Mouse (Mus musculus) left cerebral cortex, postnatal 10 days (tissue): ENCODE results near the gene Chst2. TPM values are rescaled to one million over a fixed set of nuclear protein-coding genes. Genes with fewer than 3 reads are reported as not detected.

Experiments
- DNase-seq, 2 experiments: peaks; one replicate each; pipeline ENCODE4 v3.0.0; 2021 to 2022; ENCODE audit warnings: low spot score in 2 of 2, mixed read lengths in 1 of 2; ENCODE audit errors: extremely low spot score in 1 of 2
- intact Hi-C: fragments of 180-260 bp; cut with DNase I; formaldehyde crosslinking; loops from one replicate; pipeline ENCODE4 v1.15.1; 2025
- total RNA-seq, 2 experiments: library from RNA; stranded (reverse); gene quantifications; 2 replicates each; pipeline ENCODE4 v1.2.3; 2021

Chst2 gene
- 100 to 1,000 TPM in 1 of 2 experiments, 10 to 100 TPM in 1; 95.4 to 105 TPM for total RNA-seq

DNA sequence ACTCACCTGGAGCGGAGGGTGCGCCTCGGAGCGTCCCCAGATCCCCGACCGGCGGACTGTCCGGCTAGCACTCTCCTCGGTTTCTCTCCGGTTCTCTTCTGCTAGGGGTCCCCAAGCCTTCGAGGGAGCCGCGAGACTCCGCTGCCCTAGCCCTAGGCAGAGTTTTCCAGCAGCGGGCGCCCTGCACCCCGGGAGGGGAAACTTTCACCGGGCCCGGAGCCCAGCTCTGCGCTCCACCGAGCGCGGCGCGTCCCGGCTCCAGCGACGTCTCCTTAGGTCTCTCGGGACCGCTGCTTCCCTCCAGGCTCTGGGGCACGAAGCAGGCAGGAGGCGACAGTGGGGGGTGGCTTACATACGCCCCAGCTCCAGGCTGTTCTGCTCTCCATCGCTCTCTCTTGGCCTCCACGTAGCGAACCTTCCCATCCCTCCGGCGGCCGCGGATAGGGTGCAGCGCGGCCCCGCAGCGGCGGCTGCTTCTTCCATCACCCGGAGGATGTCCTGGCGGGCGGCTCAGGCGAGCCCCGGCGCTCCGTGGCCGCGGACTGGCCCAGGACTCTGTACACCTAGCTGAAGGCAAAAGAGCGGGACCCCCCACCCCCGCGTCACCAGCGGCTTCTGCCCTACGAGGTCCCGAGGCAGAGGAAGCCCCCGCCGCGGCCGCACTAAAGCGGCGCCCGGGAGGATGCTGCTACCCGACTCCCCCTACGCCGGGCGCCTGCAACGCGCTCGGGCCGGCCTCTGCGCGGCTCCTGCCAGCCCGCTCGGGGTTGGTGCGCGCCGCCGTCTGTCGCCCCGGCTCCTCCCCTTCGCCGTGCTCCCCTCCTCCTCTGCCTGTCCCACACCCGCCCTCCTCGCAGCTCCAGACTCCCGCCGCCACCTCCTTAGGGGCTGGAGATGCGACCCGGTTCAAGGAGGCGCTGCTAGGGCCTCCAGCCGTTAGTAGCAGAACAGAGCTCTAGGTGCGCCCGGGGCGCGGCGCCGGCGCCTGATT, at the start of gene Chst2:
Gene Chst2 (minus strand): TSS at position 152 of the 991 bp plus-strand sequence.
- intact Hi-C loops: loop anchor here (1.0 to 10.0 kb wide), 5 partner anchors 222 to 669 kb away; no protein-coding TSS in a partner anchor
- DNase-seq: peak; percentile 91 to 96

DNA sequence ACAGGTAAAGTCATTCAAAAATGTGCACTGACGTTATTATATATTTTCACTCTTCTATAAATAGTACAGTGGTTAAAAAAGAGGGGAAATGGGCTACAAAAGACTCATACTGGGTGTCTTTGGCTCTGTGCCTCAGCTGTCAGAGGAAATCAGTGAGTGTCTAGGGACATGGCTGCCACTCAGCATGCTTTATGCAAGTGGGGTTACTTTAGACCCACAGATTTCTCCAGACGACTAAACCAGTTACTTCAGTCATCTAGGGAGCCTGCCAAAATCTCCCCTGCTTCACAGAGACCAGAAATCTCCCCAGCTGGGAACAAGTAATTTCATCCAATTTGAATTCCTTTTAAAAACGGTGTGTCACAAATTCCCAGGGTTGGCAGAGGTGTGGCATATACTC, 45.4 kb upstream of the Chst2 start:
- intact Hi-C loops: no loop called here
- DNase-seq: peak in 1 of 2 experiments; percentile 30

DNA sequence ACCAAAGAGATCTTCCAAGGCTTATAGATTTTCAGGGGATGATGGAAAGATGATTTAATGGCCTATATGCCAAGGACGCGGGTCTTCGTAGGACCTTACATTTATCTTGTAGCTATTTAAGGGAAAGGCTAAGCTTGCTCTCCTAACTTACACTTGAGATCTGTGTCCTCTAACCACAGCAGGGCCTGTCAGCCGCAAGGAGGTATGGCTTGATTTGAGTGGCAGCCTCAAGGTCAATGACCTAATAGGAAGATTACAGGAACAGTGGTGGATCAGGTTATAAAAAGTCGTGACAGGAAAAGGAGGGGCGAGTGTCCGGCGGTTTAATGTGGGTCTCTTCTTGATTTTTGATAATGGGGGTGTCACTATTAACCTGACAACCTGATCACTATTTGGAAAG, 44.1 kb upstream of the Chst2 start:
- intact Hi-C loops: no loop called here
- no peak for DNase-seq

DNA sequence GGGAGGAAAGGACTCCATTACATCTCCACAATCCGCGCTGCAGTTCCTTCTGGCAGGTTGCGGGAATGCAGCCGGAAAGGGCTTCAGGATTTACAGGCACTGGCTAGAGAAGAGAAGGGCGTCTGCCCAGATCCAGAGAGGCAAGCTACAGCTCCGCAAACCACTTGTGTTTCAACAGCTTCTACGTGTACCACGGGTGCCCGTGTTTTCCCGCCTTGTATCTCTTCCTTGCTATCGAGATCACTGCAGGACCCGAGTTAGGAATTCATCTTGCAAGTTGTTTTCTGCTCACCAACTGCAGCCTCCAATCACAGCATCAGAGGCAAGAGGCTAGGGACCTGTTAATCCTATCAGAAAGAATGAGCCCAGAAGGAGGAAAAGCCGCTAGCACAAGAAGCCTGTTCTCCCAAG, 35.8 kb upstream of the Chst2 start:
- intact Hi-C loops: no loop called here
- DNase-seq: peak; percentile 32 to 58

DNA sequence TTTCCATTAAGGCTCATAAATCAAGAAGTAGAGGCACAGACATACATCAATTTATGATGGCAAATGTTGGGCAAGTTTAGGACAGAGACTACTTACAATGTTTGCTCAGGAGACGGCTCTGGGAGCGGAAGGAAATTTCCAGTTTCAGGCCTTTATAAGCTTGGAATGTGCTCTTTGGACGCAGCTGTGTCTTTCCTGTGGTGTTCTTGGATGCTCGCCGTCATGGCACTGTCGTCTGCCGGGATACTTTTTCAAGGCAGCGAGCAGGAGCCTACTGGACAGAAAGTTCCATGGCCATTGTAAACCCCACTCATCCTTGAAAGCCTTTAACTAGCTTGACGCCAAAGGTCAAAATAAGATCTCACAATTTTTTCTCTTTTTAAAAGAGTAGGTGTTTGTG, 31.4 kb upstream of the Chst2 start:
- intact Hi-C loops: no loop called here
- DNase-seq: no peak

DNA sequence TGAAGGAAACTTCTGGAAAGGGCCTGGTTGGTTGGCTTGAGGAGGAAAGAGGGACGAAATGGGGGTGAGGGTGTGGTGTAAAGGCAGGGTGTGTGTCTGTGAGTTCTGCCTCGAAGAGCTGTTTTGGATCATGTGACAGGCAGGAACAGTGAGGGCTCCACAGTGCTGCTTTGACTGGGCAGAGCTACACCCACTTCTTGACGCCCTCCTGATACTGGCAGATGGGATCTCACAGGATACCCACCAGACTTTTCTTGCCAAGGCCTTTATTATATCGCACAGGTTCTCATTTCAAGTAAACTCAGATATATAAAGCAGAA, 29.7 kb upstream of the Chst2 start:
- no peak for DNase-seq
- intact Hi-C loops: no loop called here

DNA sequence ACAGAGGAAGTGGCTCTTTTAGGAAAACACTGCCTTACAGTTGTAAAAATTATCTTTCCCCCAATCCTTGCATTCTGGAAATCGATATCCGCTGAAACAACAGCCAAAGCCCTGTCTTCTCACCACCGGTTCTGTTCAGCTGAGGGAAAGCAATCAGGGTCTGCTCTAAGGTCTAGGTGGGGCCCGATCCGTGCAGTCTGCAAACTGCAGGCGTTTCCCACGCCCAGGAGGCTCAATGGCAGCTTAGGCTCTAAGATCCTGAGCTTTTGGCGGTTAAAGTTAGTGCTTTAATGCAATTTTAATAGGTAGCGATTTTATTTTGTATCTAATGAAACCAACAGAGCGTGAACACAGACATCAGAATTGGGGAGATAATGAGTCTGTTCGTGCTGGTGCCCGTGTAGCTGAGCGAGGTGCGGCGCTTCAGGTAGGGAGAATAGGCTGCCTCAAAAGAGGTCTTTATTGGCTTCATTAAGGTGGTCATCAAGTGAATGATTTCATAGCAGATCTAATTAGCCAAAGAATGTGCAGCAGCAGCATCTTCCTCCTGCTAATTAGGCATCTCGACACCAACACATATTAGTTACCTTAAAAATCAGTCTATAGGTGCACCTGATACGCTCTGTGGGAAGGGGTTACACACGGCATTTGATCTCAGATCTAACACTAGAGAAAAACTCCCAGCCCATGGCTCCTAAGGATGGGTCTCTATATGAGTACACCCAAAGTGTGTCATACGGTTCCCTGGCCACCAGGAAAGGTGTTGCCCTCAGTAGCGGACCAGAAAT, 29.2 kb upstream of the Chst2 start:
- intact Hi-C loops: no loop called here
- DNase-seq: no peak

DNA sequence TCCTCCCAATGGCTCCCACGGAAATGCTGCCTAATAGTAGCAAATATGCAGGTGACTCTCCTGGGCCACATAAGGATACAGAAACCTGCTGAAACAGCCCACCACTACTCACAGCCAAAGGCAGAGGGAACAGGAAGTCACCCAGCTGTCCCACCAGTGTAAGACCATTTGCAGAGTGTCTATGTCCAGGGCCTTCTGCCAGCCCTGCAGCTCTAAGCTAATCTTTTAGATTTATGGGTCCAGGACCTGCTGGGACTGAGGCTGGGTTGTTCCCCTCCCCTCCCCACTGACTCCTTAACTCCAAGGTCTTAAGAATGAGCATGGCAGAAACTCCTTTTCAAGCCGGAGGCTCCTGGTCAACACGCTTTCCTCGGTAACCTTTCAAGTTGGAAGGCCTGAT, 21.8 kb upstream of the Chst2 start:
- DNase-seq: no peak
- intact Hi-C loops: no loop called here

DNA sequence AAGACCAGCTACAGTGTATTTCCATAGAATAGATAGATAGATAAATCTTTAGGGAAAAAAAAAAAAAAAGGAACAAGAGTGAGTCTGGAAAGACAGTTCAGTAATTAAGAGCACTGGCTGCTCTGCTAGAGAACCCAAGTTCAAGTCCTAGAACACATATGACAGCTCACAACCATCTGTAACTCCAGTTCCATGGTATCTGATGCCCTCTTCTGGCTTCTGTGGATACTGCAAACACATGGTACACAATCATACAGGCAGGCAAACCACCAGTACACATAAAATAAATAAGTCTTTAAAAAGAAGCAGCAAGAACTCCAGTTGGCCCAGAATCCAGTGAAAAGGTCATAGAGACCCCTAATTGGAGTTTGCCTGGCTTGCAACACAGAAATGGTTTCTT, 7.4 kb upstream of the Chst2 start:
- no peak for DNase-seq
- intact Hi-C loops: no loop called here

DNA sequence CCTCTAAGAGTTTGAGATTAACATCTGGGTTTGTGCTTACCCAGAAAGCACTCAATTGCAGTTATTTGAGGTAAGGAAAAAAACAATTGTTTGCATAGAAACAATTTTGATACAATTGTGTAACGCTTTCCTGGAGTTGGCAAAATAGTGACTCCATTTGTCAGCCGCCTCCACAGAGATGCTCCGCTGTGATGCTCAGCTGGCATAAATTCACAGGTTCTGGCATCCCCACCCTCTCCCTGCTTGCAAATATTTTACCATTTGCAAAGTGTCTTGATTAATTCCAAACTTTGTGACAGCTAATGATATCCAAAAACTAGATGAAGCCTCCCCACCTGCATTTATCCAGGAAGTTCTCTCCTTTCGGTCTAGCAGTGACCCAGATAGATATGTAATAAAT, 5.5 kb upstream of the Chst2 start:
- intact Hi-C loops: no loop called here
- no peak for DNase-seq

DNA sequence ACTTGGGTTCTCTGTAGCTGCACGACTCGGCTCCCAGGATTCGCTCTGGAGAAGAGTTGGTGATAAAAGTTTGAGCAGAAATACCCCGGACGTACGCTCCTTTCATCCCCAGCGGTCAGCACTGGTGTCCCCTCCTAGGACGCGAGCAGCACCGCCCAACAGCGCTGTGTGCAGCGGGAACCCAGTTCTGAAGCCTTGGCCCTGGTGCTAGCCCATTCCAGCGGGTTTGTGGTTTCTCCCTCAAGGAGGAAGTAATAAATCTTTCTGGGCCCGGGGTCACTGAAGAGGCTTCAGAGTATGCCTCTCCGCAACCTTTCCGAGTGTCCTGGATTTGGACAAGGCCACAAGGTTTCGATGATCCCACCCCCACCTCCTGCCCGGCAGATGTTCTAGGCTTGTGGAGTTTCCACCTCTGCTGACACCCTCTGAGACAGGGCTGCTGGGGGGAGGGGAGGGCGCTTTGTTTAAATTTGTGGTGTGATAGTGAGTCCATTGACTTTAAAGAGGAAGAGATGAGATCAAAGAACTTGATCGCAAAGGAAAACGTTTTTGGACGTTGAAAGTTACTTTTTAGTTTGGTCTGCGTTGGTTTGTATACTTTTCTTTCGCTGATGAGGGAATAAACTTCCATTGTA, 1.2 kb upstream of the Chst2 start:
- DNase-seq: peak in 1 of 2 experiments; percentile 40
- intact Hi-C loops: loop anchor here (10.0 kb wide), 4 partner anchors 223 to 573 kb away; no protein-coding TSS in a partner anchor

DNA sequence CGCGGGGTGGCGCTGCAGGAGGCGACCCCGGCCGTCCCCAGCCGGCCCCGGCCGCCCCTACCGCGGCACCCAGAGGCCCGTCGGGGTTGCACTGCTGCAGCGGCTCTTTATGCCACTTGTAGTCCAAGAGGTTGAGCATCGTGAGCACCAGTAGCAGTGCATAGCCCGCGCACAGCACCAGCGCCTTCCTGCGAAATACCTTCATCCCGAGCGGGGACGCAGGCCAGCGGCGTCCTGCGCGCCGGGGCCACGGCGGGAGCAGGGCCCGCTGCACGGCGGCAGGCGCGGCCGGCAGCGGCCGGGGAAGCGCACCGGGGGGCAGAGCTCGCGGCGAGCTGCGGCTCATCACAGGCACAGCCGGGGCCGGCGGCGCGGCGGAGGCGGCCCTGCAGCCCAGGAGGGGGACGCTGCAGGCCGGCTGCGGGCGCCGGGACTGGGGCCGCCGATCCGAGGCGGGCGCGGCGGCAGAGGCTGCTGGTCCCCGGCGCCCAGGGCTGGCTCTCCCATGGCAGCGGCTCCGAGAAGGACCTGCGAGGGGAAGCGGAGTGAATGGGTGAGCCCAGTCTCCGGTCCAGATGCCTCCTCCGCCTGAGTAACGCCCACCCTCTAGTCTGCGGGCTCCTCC, 464 bp downstream of the Chst2 start:
- peak in 1 of 2 experiments; percentile 62 for DNase-seq
- intact Hi-C loops: loop anchor here (1.0 to 10.0 kb wide), 5 partner anchors 221 to 668 kb away; no protein-coding TSS in a partner anchor

DNA sequence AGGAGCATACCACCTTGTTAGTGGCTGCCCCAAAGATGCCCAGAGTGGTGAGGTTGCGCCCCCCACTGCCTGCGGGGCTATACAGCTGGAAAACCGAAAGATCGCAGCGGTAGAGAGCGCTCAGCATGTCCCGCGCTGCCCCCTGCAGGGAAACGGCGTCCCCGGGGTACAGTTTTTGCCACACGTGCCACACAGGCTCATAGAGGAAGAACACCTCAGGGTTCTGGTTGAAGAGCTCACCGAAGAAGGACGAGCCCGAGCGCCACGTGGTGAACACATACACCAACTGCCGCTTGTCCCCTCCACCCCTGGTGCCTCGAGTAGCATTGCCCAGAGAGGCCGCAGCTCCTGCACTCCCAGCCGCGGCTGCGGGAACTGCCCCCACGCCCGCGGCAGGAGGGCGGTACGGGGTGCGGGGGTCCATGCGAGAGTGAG, 994 bp downstream of the Chst2 start:
- intact Hi-C loops: loop anchor here (10.0 kb wide), 4 partner anchors 221 to 571 kb away; no protein-coding TSS in a partner anchor

DNA sequence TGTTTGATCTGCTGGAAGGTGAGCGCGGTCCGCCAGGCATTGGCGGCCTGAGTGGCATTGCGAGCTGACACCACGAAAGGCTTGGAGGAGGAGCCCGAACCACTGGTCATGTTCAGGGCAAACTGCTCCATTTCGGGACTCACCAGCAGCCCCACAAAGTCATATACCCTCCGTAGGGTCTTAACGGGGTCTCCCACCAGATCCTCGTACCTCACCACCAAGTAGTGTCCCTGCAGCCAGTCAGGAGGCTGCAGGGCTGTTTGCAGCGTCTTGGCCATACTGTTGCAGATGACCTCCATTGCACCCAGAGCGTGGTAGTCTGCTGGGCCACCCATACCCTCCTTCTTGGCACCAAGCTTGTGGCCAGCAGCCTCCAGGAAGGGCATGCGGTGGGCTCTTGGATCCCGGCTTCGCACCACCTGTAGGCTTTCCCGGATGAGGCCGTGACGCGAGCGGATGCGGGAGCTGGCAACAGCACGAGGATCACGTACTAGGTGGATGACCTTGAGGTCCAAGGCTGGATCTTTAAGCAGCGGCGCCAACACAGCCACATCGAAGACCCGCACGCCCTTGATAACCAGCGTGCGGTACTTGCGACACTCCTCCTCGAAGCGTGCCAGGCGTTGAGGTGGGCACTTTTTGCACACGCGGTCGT, 1.6 kb downstream of the Chst2 start:
- intact Hi-C loops: loop anchor here (10.0 kb wide), 4 partner anchors 220 to 570 kb away; no protein-coding TSS in a partner anchor
- peak in 1 of 2 experiments; percentile 52 for DNase-seq

More for the DNA sequence above, 994 bp downstream of the Chst2 start:
- DNase-seq: peak; percentile 82 to 90

DNA sequence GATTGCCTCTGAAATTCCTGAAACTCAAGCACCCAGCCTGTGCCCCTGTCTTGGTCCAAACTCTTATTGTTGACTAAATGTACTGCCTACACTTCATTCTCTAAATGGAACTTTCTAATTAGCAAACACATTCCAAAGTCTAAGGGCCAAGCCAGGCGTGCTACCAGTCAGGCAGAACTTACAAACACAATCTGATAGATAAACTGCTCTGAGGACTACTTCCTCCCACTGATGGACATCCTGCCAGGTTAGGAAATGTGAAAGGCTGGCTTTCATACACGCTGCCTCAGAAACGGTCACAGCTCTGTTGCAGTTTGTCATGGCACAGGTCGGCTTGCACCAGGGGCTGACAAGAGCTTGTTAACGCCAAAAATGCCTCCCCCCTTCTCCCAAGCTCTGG, 4.8 kb downstream of the Chst2 start:
- intact Hi-C loops: loop anchor here (10.0 kb wide), 4 partner anchors 217 to 567 kb away; no protein-coding TSS in a partner anchor
- DNase-seq: no peak

DNA sequence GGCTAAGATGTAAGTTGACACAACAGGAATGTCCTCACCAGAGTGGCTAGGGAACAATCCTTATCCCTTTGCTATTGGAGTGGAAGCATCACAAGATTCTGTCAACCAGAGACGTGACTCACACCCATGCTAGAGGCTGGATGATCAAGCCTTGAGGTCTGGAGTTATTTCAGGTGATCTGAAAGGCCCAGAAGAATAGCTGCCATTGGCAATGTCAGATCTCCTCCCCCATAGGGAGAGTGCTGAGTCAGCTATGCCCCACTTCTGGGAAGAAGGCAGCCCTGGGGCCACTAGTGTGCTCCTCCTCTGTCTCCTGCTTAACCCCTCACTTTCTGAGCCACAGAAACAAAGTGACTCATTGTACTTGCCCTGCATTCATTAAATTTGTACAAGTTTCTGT, 14.5 kb downstream of the Chst2 start:
- intact Hi-C loops: no loop called here
- no peak for DNase-seq

DNA sequence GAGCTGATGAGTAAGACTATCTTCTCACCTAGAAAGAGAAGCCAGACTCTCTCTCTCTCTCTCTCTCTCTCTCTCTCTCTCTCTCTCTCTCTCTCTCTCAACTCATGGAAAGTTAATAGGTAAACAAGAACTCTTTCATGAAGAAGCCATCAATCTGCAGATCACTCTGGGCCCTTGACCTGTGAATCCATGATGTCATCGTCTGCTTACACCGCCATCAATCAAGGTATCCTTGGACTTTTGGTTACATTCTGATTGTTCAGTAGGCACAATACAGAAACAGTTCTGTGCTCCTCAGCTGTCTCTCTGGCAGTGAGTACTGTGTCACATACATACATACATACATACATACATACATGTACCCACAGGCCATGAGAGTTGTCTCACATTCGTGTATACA, 16.6 kb downstream of the Chst2 start:
- intact Hi-C loops: no loop called here
- DNase-seq: no peak

DNA sequence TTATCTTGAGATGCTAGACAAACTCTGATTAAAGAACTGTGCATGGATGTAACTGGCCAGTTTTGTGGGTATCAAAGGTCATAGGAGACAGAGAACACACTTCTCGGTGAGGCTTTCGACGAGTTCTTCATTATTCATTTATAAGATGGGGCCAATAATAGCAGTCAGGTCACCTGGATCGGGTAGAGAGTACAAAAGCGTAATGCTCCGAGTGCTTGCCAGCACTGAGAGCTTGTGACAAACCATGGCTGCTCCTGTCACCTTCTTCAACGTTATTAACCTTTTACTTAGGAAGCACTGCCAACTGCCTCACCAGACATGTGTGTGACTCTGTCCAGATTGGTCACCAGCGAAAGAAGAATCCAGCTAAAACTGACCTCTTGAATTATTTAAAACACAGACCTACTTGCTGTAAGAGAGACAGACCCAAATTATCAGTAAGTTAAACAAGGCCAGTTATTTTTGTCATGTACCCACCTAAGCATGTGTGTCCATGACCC, 18.6 kb downstream of the Chst2 start:
- intact Hi-C loops: no loop called here

More for the DNA sequence above, 18.6 kb downstream of the Chst2 start:
- DNase-seq: no peak
